In genomic region chr7:79799048-79799447, GRCm38 (mm10) we compare ENCODE assay signal across 9 mouse cellular contexts. TPM values are rescaled to one million over a fixed set of nuclear protein-coding genes. Genes with fewer than 3 reads are reported as not detected.
DNase-seq lines count a peak whose midpoint lies in the region; ATAC-seq and TF ChIP-seq lines count a peak whose summit lies in the region.
"Had no signal": no experiment of that assay in that cellular context is flagged by ENCODE, and none has a peak within 500 bp of the region (broad histone marks: within the 10 kb centered on the region; RNA-seq: fewer than 3 reads in every experiment).

No protein-coding gene starts in this region.

- no peak for ATAC-seq in hindbrain, embryonic 11.5 days (ENCODE audit: low FRiP score)
- no peak for ATAC-seq in hindbrain, embryonic 12.5 days (ENCODE audit: low FRiP score)
- ATAC-seq in forebrain, embryonic 13.5 days, result 0 out of 2 replicates have a peak, but pooled peaks have one; percentile 8
- ATAC-seq in hematopoietic stem cell, adult 5-6 weeks (replicated peaks in 1 of 2; ENCODE audit: insufficient read depth in 1 of 2, low FRiP score in 2 of 2, low TSS enrichment in 1 of 2, low read depth in 1 of 2, poor library complexity in 2 of 2, severe bottlenecking in 2 of 2), result peak; percentile 61 to 62; a peak in 3 of 4 replicates

- H3K9ac ChIP-seq in hindbrain, embryonic 11.5 days (ENCODE audit: low read depth, low read length), result no peak overlapping the region
- no peak overlapping the region for H3K9ac ChIP-seq in hindbrain, embryonic 12.5 days
- no peak overlapping the region for H3K9ac ChIP-seq in forebrain, embryonic 13.5 days

- H3K9me3 ChIP-seq in hindbrain, embryonic 11.5 days (ENCODE audit: control insufficient read depth, low read length), result no peaks in the 10 kb centered on the region
- no peaks in the 10 kb centered on the region for H3K9me3 ChIP-seq in hindbrain, embryonic 12.5 days (replicated peaks)
- no peaks in the 10 kb centered on the region for H3K9me3 ChIP-seq in forebrain, embryonic 13.5 days (replicated peaks)

- no peak overlapping the region for H3K27ac ChIP-seq in hindbrain, embryonic 11.5 days (ENCODE audit: low read depth, low read length)
- H3K27ac ChIP-seq in hindbrain, embryonic 12.5 days, result no peak overlapping the region
- H3K27ac ChIP-seq in bone marrow macrophage, adult 2 months (ENCODE audit: insufficient read depth, low read depth, low read length), result no peak overlapping the region
- no peak overlapping the region for H3K27ac ChIP-seq in forebrain, embryonic 13.5 days

- H3K4me1 ChIP-seq in hindbrain, embryonic 11.5 days (replicated peaks; ENCODE audit: control insufficient read depth, insufficient read depth, low read length), result no peaks in the 10 kb centered on the region
- H3K4me1 ChIP-seq in hindbrain, embryonic 12.5 days, result no peaks in the 10 kb centered on the region
- H3K4me1 ChIP-seq in bone marrow macrophage, adult 2 months (ENCODE audit: control insufficient read depth, insufficient read depth, low read length), result no peaks in the 10 kb centered on the region
- no peaks in the 10 kb centered on the region for H3K4me1 ChIP-seq in forebrain, embryonic 13.5 days

- H3K36me3 ChIP-seq in hindbrain, embryonic 11.5 days (ENCODE audit: control insufficient read depth, insufficient read depth, low read length), result no peaks in the 10 kb centered on the region
- H3K36me3 ChIP-seq in hindbrain, embryonic 12.5 days, result no peaks in the 10 kb centered on the region
- no peaks in the 10 kb centered on the region for H3K36me3 ChIP-seq in forebrain, embryonic 13.5 days (ENCODE audit: poor library complexity, severe bottlenecking)

- DNase-seq in hindbrain, embryonic 11.5 days (ENCODE audit: low spot score), result peak; percentile 89
- DNase-seq in left cerebral cortex, adult 8-10 months (ENCODE audit: low spot score in 2 of 2), result peak; percentile 23 to 81
- DNase-seq in naive thymus-derived CD4-positive, alpha-beta T cell, adult 2 months (ENCODE audit: low read depth), result peak; percentile 72
- DNase-seq in testis, postnatal 14 days (ENCODE audit: low spot score), result peak; percentile 48

- peak; percentile 78 for TF ChIP-seq CTCF in bone marrow macrophage, adult 2 months (IDR thresholded peaks at IDR 0.05; ENCODE audit: low read depth, low read length)

- H3K4me2 ChIP-seq in hindbrain, embryonic 11.5 days (replicated peaks; ENCODE audit: low read depth, low read length), result no peak overlapping the region
- H3K4me2 ChIP-seq in hindbrain, embryonic 12.5 days (replicated peaks), result no peak overlapping the region
- H3K4me2 ChIP-seq in forebrain, embryonic 13.5 days, result no peak overlapping the region

- no peak overlapping the region for H3K4me3 ChIP-seq in hindbrain, embryonic 11.5 days (ENCODE audit: low read depth, low read length)
- no peak overlapping the region for H3K4me3 ChIP-seq in hindbrain, embryonic 12.5 days
- no peak overlapping the region for H3K4me3 ChIP-seq in bone marrow macrophage, adult 2 months (ENCODE audit: insufficient read depth, low read length)
- H3K4me3 ChIP-seq in forebrain, embryonic 13.5 days, result no peak overlapping the region
- H3K4me3 ChIP-seq: myocyte had no signal

- 7% methylated on average over 8 of the region's 8 CpGs for WGBS in hindbrain, embryonic 11.5 days
- 6% methylated on average over 8 of the region's 8 CpGs for WGBS in hindbrain, embryonic 12.5 days
- 5% methylated on average over 8 of the region's 8 CpGs for WGBS in forebrain, embryonic 13.5 days

- no peak for TF ChIP-seq POLR2A in bone marrow macrophage, adult 2 months (IDR thresholded peaks at IDR 0.05; ENCODE audit: borderline replicate concordance, low read depth, low read length)

- peaks cover 3% of the 10 kb centered on the region; the same call in 1 of the 2 replicates for H3K27me3 ChIP-seq in hindbrain, embryonic 11.5 days (ENCODE audit: control insufficient read depth, insufficient read depth, low read length)
- peaks cover 25% of the 10 kb centered on the region for H3K27me3 ChIP-seq in hindbrain, embryonic 12.5 days
- H3K27me3 ChIP-seq in forebrain, embryonic 13.5 days, result peaks cover 15% of the 10 kb centered on the region

RNA-seq across cellular contexts. Expression of gene Mesp1, which starts 5.5 kb away (rescaled TPM):
- not detected in 2 replicates for polyA plus RNA-seq in hindbrain, embryonic 11.5 days (2014; fragmentation: Nextera tagmentation; extraction: Ambion mirVana)
- polyA plus RNA-seq in hindbrain, embryonic 12.5 days (2016; fragmentation: Nextera tagmentation; extraction: Ambion mirVana), result 0.17 TPM in 1 of 2 replicates, not detected in the other
- not detected in 2 replicates for polyA plus RNA-seq in bone marrow macrophage, adult 2 months (2012; ENCODE audit: insufficient read depth, insufficient read length, missing spikeins)
- not detected in 2 replicates for polyA plus RNA-seq in forebrain, embryonic 13.5 days (2015; fragmentation: Nextera tagmentation; extraction: Ambion mirVana)
- not detected in 2 replicates for total RNA-seq in hematopoietic stem cell, adult 5-6 weeks (2017)
- total RNA-seq in left cerebral cortex, adult 8-10 months (2022), result under 1 TPM in 1 of 4 experiments, not detected in 3; 0.30 TPM
- polyA plus RNA-seq: myocyte had no signal

RNA-seq across cellular contexts. Expression of gene Mesp2, which starts 11.5 kb away (rescaled TPM):
- 0.42 and 0.78 TPM in 2 replicates for polyA plus RNA-seq in hindbrain, embryonic 11.5 days (2014; fragmentation: Nextera tagmentation; extraction: Ambion mirVana)
- polyA plus RNA-seq in hindbrain, embryonic 12.5 days (2016; fragmentation: Nextera tagmentation; extraction: Ambion mirVana), result 0.42 and 0.56 TPM in 2 replicates
- polyA plus RNA-seq in bone marrow macrophage, adult 2 months (2012; ENCODE audit: insufficient read depth, insufficient read length, missing spikeins), result not detected in 2 replicates
- polyA plus RNA-seq in forebrain, embryonic 13.5 days (2015; fragmentation: Nextera tagmentation; extraction: Ambion mirVana), result 0.90 and 1.1 TPM in 2 replicates
- 0.63 TPM in 1 of 2 replicates, not detected in the other for total RNA-seq in hematopoietic stem cell, adult 5-6 weeks (2017)
- 1 to 10 TPM; 1.1 to 2.4 (median 1.7) TPM for total RNA-seq in left cerebral cortex, adult 8-10 months (2022)
- polyA plus RNA-seq: myocyte had no signal

RNA-seq across cellular contexts. Expression of gene Wdr93, which starts 56.1 kb away (rescaled TPM):
- polyA plus RNA-seq in hindbrain, embryonic 11.5 days (2014; fragmentation: Nextera tagmentation; extraction: Ambion mirVana), result 0.19 and 0.60 TPM in 2 replicates
- polyA plus RNA-seq in hindbrain, embryonic 12.5 days (2016; fragmentation: Nextera tagmentation; extraction: Ambion mirVana), result 0.57 and 0.72 TPM in 2 replicates
- not detected in 2 replicates for polyA plus RNA-seq in bone marrow macrophage, adult 2 months (2012; ENCODE audit: insufficient read depth, insufficient read length, missing spikeins)
- polyA plus RNA-seq in forebrain, embryonic 13.5 days (2015; fragmentation: Nextera tagmentation; extraction: Ambion mirVana), result 0.39 and 0.64 TPM in 2 replicates
- not detected in 2 replicates for total RNA-seq in hematopoietic stem cell, adult 5-6 weeks (2017)
- total RNA-seq in left cerebral cortex, adult 8-10 months (2022), result under 1 TPM; 0.18 to 0.61 (median 0.34) TPM

RNA-seq across cellular contexts. Expression of gene Pex11a, which starts 56.1 kb away (rescaled TPM):
- polyA plus RNA-seq in hindbrain, embryonic 11.5 days (2014; fragmentation: Nextera tagmentation; extraction: Ambion mirVana), result 7.6 and 8.4 TPM in 2 replicates
- polyA plus RNA-seq in hindbrain, embryonic 12.5 days (2016; fragmentation: Nextera tagmentation; extraction: Ambion mirVana), result 6.8 and 9.5 TPM in 2 replicates
- polyA plus RNA-seq in bone marrow macrophage, adult 2 months (2012; ENCODE audit: insufficient read depth, insufficient read length, missing spikeins), result 5.8 and 5.9 TPM in 2 replicates
- polyA plus RNA-seq in forebrain, embryonic 13.5 days (2015; fragmentation: Nextera tagmentation; extraction: Ambion mirVana), result 12.7 and 14.2 TPM in 2 replicates
- 4.9 and 5.6 TPM in 2 replicates for total RNA-seq in hematopoietic stem cell, adult 5-6 weeks (2017)
- 10 to 100 TPM in 1 of 4 experiments, 1 to 10 TPM in 3; 9.4 to 10.7 (median 9.9) TPM for total RNA-seq in left cerebral cortex, adult 8-10 months (2022)

Comparison
In these comparisons a context has a peak if more than half of its experiments do, and no peak if none do; other contexts are left out.
1. ATAC-seq: peak in forebrain, embryonic 13.5 days (single experiment) and hematopoietic stem cell, adult 5-6 weeks (2 of 2); none in hindbrain, embryonic 11.5 days (single experiment) and hindbrain, embryonic 12.5 days (single experiment).
2. Peak in every context shown above with its lines, with median percentiles within 50 percentile points of each other: DNase-seq.